Mouse (Mus musculus): ENCODE measurements around the gene Timd2. TPM values are rescaled to one million over a fixed set of nuclear protein-coding genes. Genes with fewer than 3 reads are reported as not detected.

Gene Timd2
- polyA plus RNA-seq (2014; fragmentation: Illumina TruSeq; extraction: RNeasy Lipid Tissue Mini Kit (QIAGEN cat#74804); ENCODE audit: low read depth, low replicate concordance): not detected

DNA sequence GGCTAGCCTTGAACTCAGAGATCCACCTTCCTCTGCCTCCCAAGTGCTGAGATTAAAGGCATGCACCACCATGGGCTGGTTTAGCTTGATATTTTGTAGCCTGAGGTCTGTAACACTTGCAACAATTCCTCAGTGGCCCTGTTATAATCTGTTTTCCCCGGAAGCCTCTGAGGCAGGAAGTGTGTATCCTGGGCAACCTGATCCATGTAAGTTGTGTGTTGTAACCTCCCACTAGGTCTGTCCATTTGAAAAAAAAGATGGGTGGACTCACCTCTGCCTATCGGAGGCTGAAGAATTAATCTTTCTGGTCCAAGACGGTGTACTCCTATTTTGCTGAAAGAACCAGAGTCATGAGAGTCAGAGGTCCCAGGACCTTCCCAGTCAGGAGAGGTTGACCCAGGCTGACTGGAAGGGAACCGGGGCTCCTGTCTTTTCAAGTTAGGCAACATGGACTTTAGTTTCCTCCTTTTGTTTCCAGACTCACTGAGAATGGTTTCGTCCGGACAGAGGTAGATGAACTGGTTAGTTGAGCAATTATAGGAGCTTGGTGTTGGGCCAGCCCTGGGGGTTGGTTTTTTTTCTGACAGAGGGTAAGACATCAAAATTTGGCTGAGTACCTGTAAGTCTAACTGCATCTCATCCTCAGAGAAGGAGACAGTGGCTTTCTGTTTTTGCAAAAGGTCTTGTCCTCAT is at the start of gene Timd2:
TSS of gene Timd2 (minus strand) at position 398 of the 693 bp plus-strand sequence.

DNA sequence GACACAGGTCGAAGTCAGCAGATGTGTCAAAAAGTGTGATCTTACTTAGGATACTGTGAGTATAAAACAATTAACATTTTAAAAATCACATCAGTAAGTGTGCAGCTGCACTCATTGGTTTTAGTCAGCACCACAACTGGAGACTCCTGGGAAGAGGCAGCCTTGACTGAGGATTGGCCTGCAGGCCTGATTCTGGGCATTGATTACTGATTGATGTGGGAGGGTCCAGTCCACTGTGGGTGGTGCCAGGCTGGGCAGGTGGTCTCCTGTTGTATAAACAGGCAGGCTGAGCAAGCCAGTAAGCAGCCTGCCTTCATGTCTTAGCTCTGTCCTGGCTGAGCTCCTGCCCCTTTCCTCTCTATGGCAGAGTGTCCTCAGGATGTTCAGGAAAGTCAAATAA is 28.2 kb upstream of the Timd2 start, which contains the start of gene Havcr1:
TSS of gene Havcr1 (plus strand) at position 5 of the 400 bp plus-strand sequence.

DNA sequence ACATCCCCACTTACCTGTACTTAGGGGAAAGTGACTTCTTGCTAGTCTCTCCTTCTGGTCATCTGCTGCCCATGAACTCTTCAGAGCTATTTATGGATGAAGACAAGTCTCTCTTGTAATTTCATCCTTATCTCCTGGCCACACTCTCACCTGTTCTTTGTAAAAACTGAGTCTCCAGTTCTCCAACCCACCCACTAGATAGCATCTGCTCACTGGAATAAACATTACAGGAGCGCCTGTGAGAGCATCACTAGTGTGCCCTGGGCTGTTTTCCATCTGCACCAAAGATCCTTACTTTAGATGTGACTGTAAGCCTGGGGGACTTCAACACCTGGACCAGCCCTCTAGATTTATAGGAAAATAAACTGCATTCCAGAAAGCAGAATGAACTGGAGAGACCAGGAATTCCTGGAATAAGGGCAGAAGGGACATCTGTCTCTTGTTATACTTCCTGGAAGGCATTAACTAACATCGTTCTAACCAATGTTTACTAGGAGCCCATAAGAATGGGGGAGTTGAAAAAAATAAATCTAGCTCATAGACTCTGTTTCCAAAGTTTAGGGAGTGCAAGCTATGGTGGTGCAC is 77.6 kb downstream of the Timd2 start, which contains the start of gene Dppa1:
TSS of gene Dppa1 (minus strand) at position 51 of the 585 bp plus-strand sequence.

Other genes starting within 250 kb of the Timd2 start
- gene Gm12169, start 182.8 kb downstream of the Timd2 start, polyA plus RNA-seq (2014; fragmentation: Illumina TruSeq; extraction: RNeasy Lipid Tissue Mini Kit (QIAGEN cat#74804); ENCODE audit: low read depth, low replicate concordance): not detected
- gene BC053393, start 135.5 kb downstream of the Timd2 start, polyA plus RNA-seq (2014; fragmentation: Illumina TruSeq; extraction: RNeasy Lipid Tissue Mini Kit (QIAGEN cat#74804); ENCODE audit: low read depth, low replicate concordance): not detected
- not detected for gene Dppa1, start 77.8 kb downstream of the Timd2 start, polyA plus RNA-seq (2014; fragmentation: Illumina TruSeq; extraction: RNeasy Lipid Tissue Mini Kit (QIAGEN cat#74804); ENCODE audit: low read depth, low replicate concordance)
- gene Havcr1, start 28.0 kb upstream of the Timd2 start, polyA plus RNA-seq (2014; fragmentation: Illumina TruSeq; extraction: RNeasy Lipid Tissue Mini Kit (QIAGEN cat#74804); ENCODE audit: low read depth, low replicate concordance): not detected
- 2.8 TPM for gene Timd4, start 103.7 kb upstream of the Timd2 start, polyA plus RNA-seq (2014; fragmentation: Illumina TruSeq; extraction: RNeasy Lipid Tissue Mini Kit (QIAGEN cat#74804); ENCODE audit: low read depth, low replicate concordance)

Data from heart, adult 10 weeks (tissue).